Mouse (Mus musculus) ES-Bruce4 (cell line): ENCODE results near the gene Tenm2.

Experiments
- CTCF ChIP-seq: IDR thresholded peaks from one replicate; pipeline ENCODE4 v1.8.1; 2011; ENCODE audit warnings: low read depth, low read length
- EP300 ChIP-seq: IDR thresholded peaks from 2 replicates; pipeline ENCODE4 v1.6.1; 2011; ENCODE audit warnings: low read depth, low read length; ENCODE audit not compliant: insufficient read depth
- POLR2A ChIP-seq: IDR thresholded peaks from one replicate; pipeline ENCODE4 v1.8.1; 2011; ENCODE audit warnings: low read length; ENCODE audit not compliant: insufficient read depth

GRCm38 (mm10) chr11:37220921-37221320, 14.8 kb downstream of the Tenm2 start:
- TF ChIP-seq CTCF (no peak), POLR2A (no peak), EP300 (no peak)
